Mouse (Mus musculus) liver, adult 2 months (tissue): ENCODE results near the gene Ripor3. TPM values are rescaled to one million over a fixed set of nuclear protein-coding genes. Genes with fewer than 3 reads are reported as not detected.

Experiments
- DNase-seq: peaks from one replicate; pipeline ENCODE4 v3.0.0-alpha.2; 2011; ENCODE audit warnings: low read depth, low spot score; ENCODE audit errors: extremely low read depth
- H3K27ac ChIP-seq: fragments of 200-500 bp; replicated peaks from 2 replicates; pipeline ENCODE4 v1.5.1; 2012; ENCODE audit warnings: low read depth, mild to moderate bottlenecking, control low read depth, inconsistent platforms, low read length; ENCODE audit not compliant: insufficient read depth
- H3K27me3 ChIP-seq: fragments of 200-500 bp; 2 replicates; pipeline ENCODE4 v1.6.1; 2012; ENCODE audit warnings: mild to moderate bottlenecking, moderate library complexity, low read length, inconsistent platforms; ENCODE audit not compliant: control insufficient read depth, insufficient read depth
- H3K36me3 ChIP-seq: fragments of 200-500 bp; 2 replicates; pipeline ENCODE4 v1.6.1; 2012; ENCODE audit warnings: low read length, inconsistent platforms; ENCODE audit not compliant: control insufficient read depth, insufficient read depth
- H3K4me1 ChIP-seq: fragments of 200-500 bp; 2 replicates; pipeline ENCODE4 v1.6.1; 2011; ENCODE audit warnings: low read length; ENCODE audit not compliant: control insufficient read depth, insufficient read depth
- H3K4me3 ChIP-seq: fragments of 200-500 bp; 2 replicates; pipeline ENCODE4 v1.5.1; 2011; ENCODE audit warnings: low read depth, mild to moderate bottlenecking, control low read depth, low read length, moderate library complexity; ENCODE audit not compliant: insufficient read depth
- H3K79me2 ChIP-seq: fragments of 200-500 bp; 2 replicates; pipeline ENCODE4 v1.6.1; 2012; ENCODE audit warnings: inconsistent platforms, mild to moderate bottlenecking, low read length, moderate library complexity; ENCODE audit not compliant: control insufficient read depth, insufficient read depth
- H3K9ac ChIP-seq: fragments of 200-500 bp; 2 replicates; pipeline ENCODE4 v1.6.1; 2012; ENCODE audit warnings: low read depth, mild to moderate bottlenecking, control low read depth, inconsistent platforms, low read length
- CTCF ChIP-seq: fragments of 200-500 bp; IDR thresholded peaks from 2 replicates; pipeline ENCODE4 v1.5.1; 2011; ENCODE audit warnings: low read depth, low read length, control low read depth
- POLR2A ChIP-seq: fragments of 200-500 bp; IDR thresholded peaks from 2 replicates; pipeline ENCODE4 v1.6.1; 2011; ENCODE audit warnings: low read length, control low read depth; ENCODE audit not compliant: insufficient read depth; ENCODE audit errors: extremely low read depth
- WGBS: fragments of 180-500 bp; shearing (Covaris S2); methylation state at CpG from one replicate; pipeline ENCODE4 v1.1.7; 2018; 5-methylcytosine and 5-hydroxymethylcytosine counted together
- polyA plus RNA-seq: library from polyadenylated mRNA; depleted of rRNA; stranded (reverse); fragments of >200 nt; gene quantifications from 2 replicates; pipeline ENCODE4 v1.2.3, GENCODE M21; 2012
- total RNA-seq: library from RNA; depleted of rRNA; stranded (reverse); fragments of >200 nt; gene quantifications from 2 replicates; pipeline ENCODE4 v1.2.3, GENCODE M21; 2014

Gene Ripor3
- total and polyA plus RNA-seq, 2 experiments = 0.92 to 1.9 TPM

GRCm38 (mm10) chr2:168040751-168041150 is 30.3 kb upstream of the Ripor3 start:
- TF ChIP-seq POLR2A (no peak), CTCF (no peak)
- no peaks in the 10 kb centered on the region for H3K27me3 ChIP-seq
- H3K4me3 ChIP-seq = no peak overlapping the region
- H3K4me1 ChIP-seq = peaks cover 2% of the 10 kb centered on the region; the same call in 1 of the 2 replicates
- 74% methylated on average over 3 of the region's 3 CpGs for WGBS
- no peaks in the 10 kb centered on the region for H3K36me3 ChIP-seq
- no peak for DNase-seq
- H3K9ac ChIP-seq = no peak overlapping the region
- H3K27ac ChIP-seq = no peak overlapping the region
- H3K79me2 ChIP-seq = no peaks in the 10 kb centered on the region

- Histone ChIP-seq H3K79me2 (no peaks in the 10 kb centered on the region), H3K4me3 (no peak overlapping the region), H3K27ac (no peak overlapping the region), H3K9ac (no peak overlapping the region), H3K4me1 (no peaks in the 10 kb centered on the region; the same call in 1 of the 2 replicates), H3K36me3 (no peaks in the 10 kb centered on the region), H3K27me3 (no peaks in the 10 kb centered on the region)
- 83% methylated on average over 3 of the region's 3 CpGs for WGBS
- no peak for TF ChIP-seq POLR2A
- no peak for TF ChIP-seq CTCF
- no peak for DNase-seq
These were observed 26.6 kb upstream of the Ripor3 start for GRCm38 (mm10) chr2:168037063-168037462.

GRCm38 (mm10) chr2:168035907-168036306 is 25.5 kb upstream of the Ripor3 start:
- TF ChIP-seq POLR2A (no peak), CTCF (no peak)
- H3K27ac ChIP-seq = no peak overlapping the region
- H3K4me3 ChIP-seq = no peak overlapping the region
- no peak overlapping the region for H3K9ac ChIP-seq
- H3K79me2 ChIP-seq = no peaks in the 10 kb centered on the region
- H3K27me3 ChIP-seq = no peaks in the 10 kb centered on the region
- no peak for DNase-seq
- H3K36me3 ChIP-seq = no peaks in the 10 kb centered on the region
- 91% methylated on average over 6 of the region's 6 CpGs for WGBS
- no peaks in the 10 kb centered on the region; the same call in 1 of the 2 replicates for H3K4me1 ChIP-seq

GRCm38 (mm10) chr2:168033905-168034304 is 23.5 kb upstream of the Ripor3 start:
- TF ChIP-seq POLR2A (no peak), CTCF (no peak)
- H3K79me2 ChIP-seq = no peaks in the 10 kb centered on the region
- 63% methylated on average over 10 of the region's 10 CpGs for WGBS
- DNase-seq = no peak
- no peak overlapping the region for H3K4me3 ChIP-seq
- no peaks in the 10 kb centered on the region; the same call in 1 of the 2 replicates for H3K4me1 ChIP-seq
- H3K9ac ChIP-seq = no peak overlapping the region
- no peaks in the 10 kb centered on the region for H3K36me3 ChIP-seq
- no peaks in the 10 kb centered on the region for H3K27me3 ChIP-seq
- no peak overlapping the region for H3K27ac ChIP-seq

GRCm38 (mm10) chr2:168031842-168032241 is 21.4 kb upstream of the Ripor3 start:
- H3K9ac ChIP-seq = no peak overlapping the region
- H3K36me3 ChIP-seq = no peaks in the 10 kb centered on the region
- no peaks in the 10 kb centered on the region for H3K27me3 ChIP-seq
- H3K79me2 ChIP-seq = no peaks in the 10 kb centered on the region
- no peaks in the 10 kb centered on the region for H3K4me1 ChIP-seq
- WGBS = 97% methylated on average over 2 of the region's 2 CpGs
- TF ChIP-seq POLR2A (no peak), CTCF (no peak)
- H3K27ac ChIP-seq = no peak overlapping the region
- no peak overlapping the region for H3K4me3 ChIP-seq
- no peak for DNase-seq

GRCm38 (mm10) chr2:168028376-168028775 is 18.0 kb upstream of the Ripor3 start:
- over 99% methylated on average over 3 of the region's 3 CpGs for WGBS
- H3K9ac ChIP-seq = no peak overlapping the region
- no peaks in the 10 kb centered on the region for H3K36me3 ChIP-seq
- TF ChIP-seq CTCF (no peak), POLR2A (no peak)
- no peak overlapping the region for H3K4me3 ChIP-seq
- no peak overlapping the region for H3K27ac ChIP-seq
- DNase-seq = no peak
- no peaks in the 10 kb centered on the region for H3K4me1 ChIP-seq
- no peaks in the 10 kb centered on the region for H3K27me3 ChIP-seq
- no peaks in the 10 kb centered on the region for H3K79me2 ChIP-seq
